Mouse (Mus musculus) liver, embryonic 11.5 days (tissue): ENCODE data around the gene Wasf2. TPM values are rescaled to one million over a fixed set of nuclear protein-coding genes. Genes with fewer than 3 reads are reported as not detected.

ENCODE experiments used
- ATAC-seq: fragments of 200-750 bp; cut with Nextera tagmentation; replicated peaks from 2 replicates; pipeline ENCODE4 v1.8.0; 2017; ENCODE audit warnings: moderate number of reproducible peaks, mild to moderate bottlenecking, moderate TSS enrichment, moderate library complexity; ENCODE audit not compliant: low FRiP score
- DNase-seq: peaks from one replicate; pipeline ENCODE4 v3.0.0-alpha.2; 2017; ENCODE audit warnings: low spot score
- H3K27ac ChIP-seq: fragments of 300-500 bp; sonication (generic); 2 replicates; pipeline ENCODE4 v1.5.1; 2014; ENCODE audit warnings: mild to moderate bottlenecking, low read depth, low read length, control low read depth
- H3K27me3 ChIP-seq: fragments of 300-500 bp; sonication (generic); replicated peaks from 2 replicates; pipeline ENCODE4 v1.6.1; 2014; ENCODE audit warnings: low read length, mixed read lengths; ENCODE audit not compliant: control insufficient read depth, insufficient read depth
- H3K36me3 ChIP-seq: fragments of 300-500 bp; sonication (generic); 2 replicates; pipeline ENCODE4 v1.6.1; 2014; ENCODE audit warnings: mild to moderate bottlenecking, low read length, moderate library complexity, mixed read lengths; ENCODE audit not compliant: control insufficient read depth, insufficient read depth
- H3K4me1 ChIP-seq: fragments of 300-500 bp; sonication (generic); replicated peaks from 2 replicates; pipeline ENCODE4 v1.6.1; 2014; ENCODE audit warnings: low read length, mixed read lengths; ENCODE audit not compliant: control insufficient read depth, insufficient read depth
- H3K4me2 ChIP-seq: fragments of 300-500 bp; sonication (generic); 2 replicates; pipeline ENCODE4 v1.6.1; 2014; ENCODE audit warnings: mild to moderate bottlenecking, control low read depth, moderate library complexity
- H3K4me3 ChIP-seq: fragments of 300-500 bp; sonication (generic); 2 replicates; pipeline ENCODE4 v1.5.1; 2014; ENCODE audit warnings: low read depth, low read length, control low read depth
- H3K9ac ChIP-seq: fragments of 300-500 bp; sonication (generic); 2 replicates; pipeline ENCODE4 v1.6.1; 2014; ENCODE audit warnings: low read depth, low read length, control low read depth
- H3K9me3 ChIP-seq: fragments of 300-500 bp; sonication (generic); 2 replicates; pipeline ENCODE4 v1.6.1; 2016; ENCODE audit warnings: low read length, inconsistent platforms, mixed read lengths; ENCODE audit not compliant: control insufficient read depth
- WGBS: fragments of 180-500 bp; shearing (Covaris S2); extraction: QIAGEN DNeasy Blood & Tissue Kit; methylation state at CpG from one replicate; pipeline ENCODE4 v1.1.7; 2014; 5-methylcytosine and 5-hydroxymethylcytosine counted together
- polyA plus RNA-seq: library from polyadenylated mRNA; unstranded; fragments of >200 nt; fragmentation: Nextera tagmentation; extraction: Ambion mirVana; gene quantifications from 2 replicates; pipeline ENCODE4 v1.2.1, GENCODE M21; 2014

Gene Wasf2
- polyA plus RNA-seq, 1 experiment from 2014 or later = 42.2 TPM

GRCm38 (mm10) chr4:133227636-133228035 is 97.3 kb downstream of the Wasf2 start:
- no peak overlapping the region for H3K9ac ChIP-seq
- no peak for ATAC-seq
- H3K4me3 ChIP-seq = no peak overlapping the region
- WGBS = 60% methylated on average over 8 of the region's 8 CpGs
- H3K4me2 ChIP-seq = no peak overlapping the region
- no peak for DNase-seq
- no peaks in the 10 kb centered on the region for H3K36me3 ChIP-seq
- H3K27ac ChIP-seq = no peak overlapping the region
- no peaks in the 10 kb centered on the region for H3K4me1 ChIP-seq
- H3K27me3 ChIP-seq = peaks cover 5% of the 10 kb centered on the region; the same call in 1 of the 2 replicates
- no peaks in the 10 kb centered on the region for H3K9me3 ChIP-seq

GRCm38 (mm10) chr4:133229582-133229981 is 99.3 kb downstream of the Wasf2 start:
- Histone ChIP-seq H3K4me2 (no peak overlapping the region), H3K4me1 (no peaks in the 10 kb centered on the region), H3K9me3 (no peaks in the 10 kb centered on the region), H3K4me3 (no peak overlapping the region), H3K27ac (no peak overlapping the region), H3K27me3 (0 out of 2 replicates have a peak, but pooled peaks cover 2% of the 10 kb centered on the region), H3K9ac (no peak overlapping the region), H3K36me3 (no peaks in the 10 kb centered on the region)
- WGBS = 79% methylated on average over 8 of the region's 8 CpGs
- ATAC-seq = no peak
- DNase-seq = no peak

- no peak overlapping the region for H3K4me2 ChIP-seq
- 39% methylated on average over 10 of the region's 10 CpGs for WGBS
- 0 out of 2 replicates have a peak, but pooled peaks cover 2% of the 10 kb centered on the region for H3K27me3 ChIP-seq
- DNase-seq (no peak), ATAC-seq (no peak)
- H3K36me3 ChIP-seq = no peaks in the 10 kb centered on the region
- peaks cover 3% of the 10 kb centered on the region for H3K4me1 ChIP-seq
- no peak overlapping the region for H3K4me3 ChIP-seq
- no peak overlapping the region for H3K27ac ChIP-seq
- H3K9me3 ChIP-seq = no peaks in the 10 kb centered on the region
- no peak overlapping the region for H3K9ac ChIP-seq
Observed at GRCm38 (mm10) chr4:133233285-133233976, 103.1 kb downstream of the Wasf2 start.

GRCm38 (mm10) chr4:133234771-133235170 is 104.5 kb downstream of the Wasf2 start:
- H3K27ac ChIP-seq = no peak overlapping the region
- no peak overlapping the region for H3K4me3 ChIP-seq
- H3K27me3 ChIP-seq = 0 out of 2 replicates have a peak, but pooled peaks cover 2% of the 10 kb centered on the region
- no peaks in the 10 kb centered on the region for H3K36me3 ChIP-seq
- ATAC-seq (no peak), DNase-seq (no peak)
- no peak overlapping the region for H3K4me2 ChIP-seq
- H3K9ac ChIP-seq = no peak overlapping the region
- peaks cover 3% of the 10 kb centered on the region for H3K4me1 ChIP-seq
- no peaks in the 10 kb centered on the region for H3K9me3 ChIP-seq
- 52% methylated on average over 5 of the region's 5 CpGs for WGBS

GRCm38 (mm10) chr4:133235415-133235814 is 105.1 kb downstream of the Wasf2 start:
- no peak for DNase-seq
- Histone ChIP-seq H3K9me3 (no peaks in the 10 kb centered on the region), H3K4me3 (no peak overlapping the region), H3K4me1 (peaks cover 9% of the 10 kb centered on the region), H3K36me3 (no peaks in the 10 kb centered on the region), H3K9ac (no peak overlapping the region), H3K4me2 (no peak overlapping the region), H3K27ac (no peak overlapping the region), H3K27me3 (0 out of 2 replicates have a peak, but pooled peaks cover 2% of the 10 kb centered on the region)
- WGBS = 85% methylated on average over 5 of the region's 5 CpGs
- ATAC-seq = no peak

GRCm38 (mm10) chr4:133237911-133238310 is 107.6 kb downstream of the Wasf2 start:
- Histone ChIP-seq H3K27me3 (peaks cover 2% of the 10 kb centered on the region; the same call in 1 of the 2 replicates), H3K9me3 (no peaks in the 10 kb centered on the region), H3K4me2 (no peak overlapping the region), H3K27ac (peak overlapping the region; percentile 43; the same call in 1 of the 2 replicates), H3K36me3 (no peaks in the 10 kb centered on the region), H3K4me1 (peaks cover 23% of the 10 kb centered on the region), H3K4me3 (no peak overlapping the region), H3K9ac (no peak overlapping the region)
- ATAC-seq = 0 out of 2 replicates have a peak, but pooled peaks have one; percentile 10
- WGBS = 31% methylated on average over 4 of the region's 4 CpGs
- no peak for DNase-seq

GRCm38 (mm10) chr4:133240490-133240921 is 110.2 kb downstream of the Wasf2 start, which contains the start of gene Map3k6:
Gene Map3k6, plus strand, starts transcription at chr4:133240818.
- 3% methylated on average over 16 of the region's 16 CpGs for WGBS
- ATAC-seq = peak; percentile 51
- Histone ChIP-seq H3K4me3 (peak within 1 kb of the TSS; percentile 76), H3K27ac (peak within 1 kb of the TSS; percentile 87), H3K4me1 (peaks cover 41% of the 10 kb centered on the region), H3K9ac (peak within 1 kb of the TSS; percentile 71), H3K27me3 (no peaks in the 10 kb centered on the region; the same call in 1 of the 2 replicates), H3K4me2 (peak within 1 kb of the TSS; percentile 90), H3K9me3 (no peaks in the 10 kb centered on the region), H3K36me3 (no peaks in the 10 kb centered on the region)
- no peak for DNase-seq

GRCm38 (mm10) chr4:133240934-133241908 is 110.9 kb downstream of the Wasf2 start:
- peak overlapping the region; percentile 87 for H3K27ac ChIP-seq
- WGBS = under 1% methylated on average over 78 of the region's 78 CpGs
- peaks cover 3% of the 10 kb centered on the region; the same call in 1 of the 2 replicates for H3K27me3 ChIP-seq
- H3K4me2 ChIP-seq = peak overlapping the region; percentile 90
- H3K36me3 ChIP-seq = no peaks in the 10 kb centered on the region
- peak overlapping the region; percentile 71 for H3K9ac ChIP-seq
- peak; percentile 97 for DNase-seq
- no peaks in the 10 kb centered on the region for H3K9me3 ChIP-seq
- peak overlapping the region; percentile 76 for H3K4me3 ChIP-seq
- peaks cover 41% of the 10 kb centered on the region for H3K4me1 ChIP-seq
- ATAC-seq = peak; percentile 89
